Mouse (Mus musculus): ENCODE data around the gene Gab1. TPM values are rescaled to one million over a fixed set of nuclear protein-coding genes. Genes with fewer than 3 reads are reported as not detected.

Gab1 gene
- polyA plus RNA-seq, 1 experiment from 2014 or later = 13.6 TPM

- ATAC-seq (ENCODE audit: insufficient read depth, low FRiP score) = no peak
- no peak overlapping the region for H3K4me2 ChIP-seq (ENCODE audit: low read depth, low read length)
- no peaks in the 10 kb centered on the region for H3K27me3 ChIP-seq (ENCODE audit: control insufficient read depth, insufficient read depth, low read length)
- no peaks in the 10 kb centered on the region for H3K9me3 ChIP-seq (replicated peaks; ENCODE audit: control insufficient read depth, low read length)
- no peak overlapping the region for H3K4me3 ChIP-seq (replicated peaks; ENCODE audit: low read length)
- 56% methylated on average over 4 of the region's 4 CpGs for WGBS
- peaks cover 30% of the 10 kb centered on the region for H3K4me1 ChIP-seq (ENCODE audit: control insufficient read depth, insufficient read depth, low read length)
- H3K36me3 ChIP-seq (ENCODE audit: control insufficient read depth, insufficient read depth, low read length) = peaks cover 2% of the 10 kb centered on the region; the same call in 1 of the 2 replicates
- peak overlapping the region; percentile 43 for H3K27ac ChIP-seq (ENCODE audit: low read length)
- H3K9ac ChIP-seq (ENCODE audit: low read length) = no peak overlapping the region
These were observed 68.7 kb downstream of the Gab1 start for GRCm38 (mm10) chr8:80811591-80811991.

DNA sequence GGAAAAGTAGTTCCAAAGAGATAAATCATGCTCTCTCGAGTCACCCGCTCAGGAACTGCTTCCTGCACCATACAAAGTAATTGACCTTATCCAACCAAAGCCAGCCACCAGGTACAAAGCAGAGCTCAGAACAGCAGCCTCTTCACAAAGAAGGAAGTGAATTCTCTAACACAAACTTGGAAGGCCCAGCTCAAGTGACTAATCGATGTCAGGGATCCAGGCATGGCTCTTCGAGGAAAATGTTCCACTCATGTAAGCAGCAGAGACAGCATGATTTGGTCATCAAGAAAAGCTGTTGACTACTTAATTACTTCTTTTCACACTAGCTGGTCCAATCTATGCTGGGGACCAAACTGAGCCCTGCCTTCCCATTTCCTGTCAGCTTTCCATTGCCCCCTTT lies 69.4 kb downstream of the Gab1 start:
- no peak overlapping the region for H3K4me3 ChIP-seq (replicated peaks; ENCODE audit: low read length)
- no peaks in the 10 kb centered on the region for H3K27me3 ChIP-seq (ENCODE audit: control insufficient read depth, insufficient read depth, low read length)
- peaks cover 30% of the 10 kb centered on the region for H3K4me1 ChIP-seq (ENCODE audit: control insufficient read depth, insufficient read depth, low read length)
- no peaks in the 10 kb centered on the region for H3K9me3 ChIP-seq (replicated peaks; ENCODE audit: control insufficient read depth, low read length)
- H3K36me3 ChIP-seq (ENCODE audit: control insufficient read depth, insufficient read depth, low read length) = peaks cover 2% of the 10 kb centered on the region; the same call in 1 of the 2 replicates
- H3K27ac ChIP-seq (ENCODE audit: low read length) = peak overlapping the region; percentile 43
- H3K9ac ChIP-seq (ENCODE audit: low read length) = no peak overlapping the region
- WGBS = 60% methylated on average over 4 of the region's 4 CpGs
- no peak overlapping the region for H3K4me2 ChIP-seq (ENCODE audit: low read depth, low read length)
- ATAC-seq (ENCODE audit: insufficient read depth, low FRiP score) = no peak

GRCm38 (mm10) chr8:80810442-80810841 lies 69.9 kb downstream of the Gab1 start:
- H3K9ac ChIP-seq (ENCODE audit: low read length) = no peak overlapping the region
- H3K27me3 ChIP-seq (ENCODE audit: control insufficient read depth, insufficient read depth, low read length) = no peaks in the 10 kb centered on the region
- ATAC-seq (ENCODE audit: insufficient read depth, low FRiP score) = no peak
- WGBS = 84% methylated on average over 5 of the region's 5 CpGs
- H3K4me1 ChIP-seq (ENCODE audit: control insufficient read depth, insufficient read depth, low read length) = peaks cover 30% of the 10 kb centered on the region
- H3K4me2 ChIP-seq (ENCODE audit: low read depth, low read length) = no peak overlapping the region
- H3K4me3 ChIP-seq (replicated peaks; ENCODE audit: low read length) = no peak overlapping the region
- H3K27ac ChIP-seq (ENCODE audit: low read length) = no peak overlapping the region
- peaks cover 2% of the 10 kb centered on the region; the same call in 1 of the 2 replicates for H3K36me3 ChIP-seq (ENCODE audit: control insufficient read depth, insufficient read depth, low read length)
- no peaks in the 10 kb centered on the region for H3K9me3 ChIP-seq (replicated peaks; ENCODE audit: control insufficient read depth, low read length)

- Histone ChIP-seq H3K9ac (ENCODE audit: low read length) (0 out of 2 replicates have a peak overlapping the region, but pooled peaks have one; percentile 20), H3K27me3 (ENCODE audit: control insufficient read depth, insufficient read depth, low read length) (no peaks in the 10 kb centered on the region), H3K4me1 (ENCODE audit: control insufficient read depth, insufficient read depth, low read length) (peaks cover 18% of the 10 kb centered on the region), H3K4me2 (ENCODE audit: low read depth, low read length) (no peak overlapping the region), H3K36me3 (ENCODE audit: control insufficient read depth, insufficient read depth, low read length) (peaks cover 2% of the 10 kb centered on the region; the same call in 1 of the 2 replicates), H3K9me3 (replicated peaks; ENCODE audit: control insufficient read depth, low read length) (no peaks in the 10 kb centered on the region), H3K27ac (ENCODE audit: low read length) (peak overlapping the region; percentile 74), H3K4me3 (replicated peaks; ENCODE audit: low read length) (no peak overlapping the region)
- WGBS = 41% methylated on average over 13 of the region's 13 CpGs
- no peak for ATAC-seq (ENCODE audit: insufficient read depth, low FRiP score)
These were observed 72.4 kb downstream of the Gab1 start for GRCm38 (mm10) chr8:80807807-80808505.

DNA sequence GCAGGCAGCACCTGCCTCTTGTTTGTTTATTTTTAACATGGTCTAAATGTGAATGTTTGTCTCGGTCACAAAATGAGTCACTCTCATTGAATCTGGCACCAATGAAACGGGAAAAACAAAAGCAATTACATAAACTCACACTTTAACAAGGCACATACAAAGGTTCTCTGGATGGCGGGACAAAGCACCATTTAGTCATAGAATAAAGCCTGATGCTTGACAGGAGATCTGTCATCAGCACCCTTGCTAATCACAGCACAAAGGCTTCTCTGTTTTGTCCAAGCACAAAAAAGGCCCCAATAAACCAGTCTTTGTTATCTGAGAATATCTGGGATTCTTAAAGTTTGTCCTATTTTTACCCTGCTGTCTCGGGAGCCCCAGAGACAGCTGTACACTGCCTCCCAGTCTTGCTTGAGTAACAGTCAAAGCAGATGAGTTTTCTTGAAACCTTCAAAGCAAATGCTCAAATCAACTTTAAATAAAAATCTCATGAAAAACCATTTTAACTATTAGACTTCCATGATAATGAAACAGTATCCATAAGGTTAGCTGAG lies 76.2 kb downstream of the Gab1 start:
- H3K9ac ChIP-seq (ENCODE audit: low read length) = no peak overlapping the region
- no peaks in the 10 kb centered on the region for H3K27me3 ChIP-seq (ENCODE audit: control insufficient read depth, insufficient read depth, low read length)
- no peaks in the 10 kb centered on the region for H3K36me3 ChIP-seq (ENCODE audit: control insufficient read depth, insufficient read depth, low read length)
- H3K4me1 ChIP-seq (ENCODE audit: control insufficient read depth, insufficient read depth, low read length) = peaks cover 10% of the 10 kb centered on the region
- no peak for ATAC-seq (ENCODE audit: insufficient read depth, low FRiP score)
- H3K4me3 ChIP-seq (replicated peaks; ENCODE audit: low read length) = no peak overlapping the region
- 57% methylated on average over 4 of the region's 4 CpGs for WGBS
- no peaks in the 10 kb centered on the region for H3K9me3 ChIP-seq (replicated peaks; ENCODE audit: control insufficient read depth, low read length)
- H3K4me2 ChIP-seq (ENCODE audit: low read depth, low read length) = no peak overlapping the region
- no peak overlapping the region for H3K27ac ChIP-seq (ENCODE audit: low read length)

- Histone ChIP-seq H3K4me3 (replicated peaks; ENCODE audit: low read length) (no peak overlapping the region), H3K4me1 (ENCODE audit: control insufficient read depth, insufficient read depth, low read length) (peaks cover 5% of the 10 kb centered on the region), H3K9me3 (replicated peaks; ENCODE audit: control insufficient read depth, low read length) (no peaks in the 10 kb centered on the region), H3K9ac (ENCODE audit: low read length) (no peak overlapping the region), H3K36me3 (ENCODE audit: control insufficient read depth, insufficient read depth, low read length) (no peaks in the 10 kb centered on the region), H3K27ac (ENCODE audit: low read length) (no peak overlapping the region), H3K27me3 (ENCODE audit: control insufficient read depth, insufficient read depth, low read length) (no peaks in the 10 kb centered on the region), H3K4me2 (ENCODE audit: low read depth, low read length) (no peak overlapping the region)
- ATAC-seq (ENCODE audit: insufficient read depth, low FRiP score) = no peak
- 93% methylated on average over 3 of the region's 3 CpGs for WGBS
These were observed 81.5 kb downstream of the Gab1 start for GRCm38 (mm10) chr8:80798778-80799177.

DNA sequence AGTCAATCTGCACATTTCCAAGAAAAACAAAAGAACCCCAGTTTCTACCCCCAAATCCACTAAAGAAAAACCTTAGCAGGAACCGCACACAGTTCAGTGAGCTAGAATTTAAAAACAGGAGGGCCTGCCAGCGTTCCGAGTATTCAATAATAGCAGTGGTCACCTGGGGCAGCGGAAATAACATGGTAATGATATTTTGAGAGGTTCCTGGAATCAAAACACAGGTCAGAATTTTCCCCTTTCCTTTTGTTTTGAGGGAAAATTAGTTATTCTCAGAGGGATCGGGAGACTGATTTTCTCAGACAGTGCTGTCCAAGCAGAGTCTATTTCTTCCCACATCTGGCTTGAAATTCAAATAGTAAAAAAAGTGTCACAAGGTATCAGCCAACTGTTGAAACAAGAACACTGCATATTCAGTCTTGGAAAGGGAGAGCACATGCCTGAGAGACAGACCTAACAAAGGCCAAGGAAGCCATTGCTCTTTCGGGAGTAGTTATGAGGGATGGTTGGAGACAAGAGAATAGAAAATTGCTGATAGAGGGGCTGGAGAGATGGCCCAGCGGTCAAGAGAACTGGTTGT lies 82.0 kb downstream of the Gab1 start:
- no peak for ATAC-seq (ENCODE audit: insufficient read depth, low FRiP score)
- Histone ChIP-seq H3K9ac (ENCODE audit: low read length) (no peak overlapping the region), H3K4me2 (ENCODE audit: low read depth, low read length) (no peak overlapping the region), H3K27me3 (ENCODE audit: control insufficient read depth, insufficient read depth, low read length) (no peaks in the 10 kb centered on the region), H3K4me1 (ENCODE audit: control insufficient read depth, insufficient read depth, low read length) (peaks cover 5% of the 10 kb centered on the region), H3K4me3 (replicated peaks; ENCODE audit: low read length) (no peak overlapping the region), H3K27ac (ENCODE audit: low read length) (no peak overlapping the region), H3K9me3 (replicated peaks; ENCODE audit: control insufficient read depth, low read length) (no peaks in the 10 kb centered on the region), H3K36me3 (ENCODE audit: control insufficient read depth, insufficient read depth, low read length) (no peaks in the 10 kb centered on the region)
- WGBS = 85% methylated on average over 7 of the region's 7 CpGs

DNA sequence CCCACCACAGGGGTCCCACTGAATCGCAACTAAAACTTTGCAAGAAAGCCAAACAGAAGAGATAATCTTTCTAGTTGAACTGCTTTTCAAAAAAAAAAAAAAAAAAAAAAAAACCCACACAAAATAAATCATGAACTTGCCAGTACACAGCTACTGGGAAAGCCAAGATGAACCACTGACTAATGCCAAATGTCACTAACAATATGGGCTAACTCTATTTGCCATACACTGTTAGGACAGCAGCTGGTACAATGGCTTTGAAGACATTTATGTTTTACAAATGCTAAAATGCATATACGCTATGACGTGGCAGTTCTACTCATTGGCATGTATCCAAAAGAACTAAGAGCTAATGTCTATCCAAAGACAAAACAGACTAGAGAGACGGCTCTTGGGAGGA lies 84.2 kb downstream of the Gab1 start:
- peaks cover 5% of the 10 kb centered on the region for H3K4me1 ChIP-seq (ENCODE audit: control insufficient read depth, insufficient read depth, low read length)
- H3K4me2 ChIP-seq (ENCODE audit: low read depth, low read length) = no peak overlapping the region
- no peaks in the 10 kb centered on the region for H3K36me3 ChIP-seq (ENCODE audit: control insufficient read depth, insufficient read depth, low read length)
- no peak overlapping the region for H3K4me3 ChIP-seq (replicated peaks; ENCODE audit: low read length)
- ATAC-seq (ENCODE audit: insufficient read depth, low FRiP score) = no peak
- no peak overlapping the region for H3K27ac ChIP-seq (ENCODE audit: low read length)
- WGBS = 60% methylated on average over 4 of the region's 4 CpGs
- H3K9me3 ChIP-seq (replicated peaks; ENCODE audit: control insufficient read depth, low read length) = no peaks in the 10 kb centered on the region
- H3K9ac ChIP-seq (ENCODE audit: low read length) = no peak overlapping the region
- no peaks in the 10 kb centered on the region for H3K27me3 ChIP-seq (ENCODE audit: control insufficient read depth, insufficient read depth, low read length)
